Mouse (Mus musculus) left cerebral cortex, adult 18-20 months (tissue): ENCODE results near the gene Flcn. TPM values are rescaled to one million over a fixed set of nuclear protein-coding genes. Genes with fewer than 3 reads are reported as not detected.
A peak's percentile ranks its signal among the peaks of the same experiment; 100 is the strongest.

Experiments
- DNase-seq, 2 experiments: peaks; one replicate each; pipeline ENCODE4 v3.0.0; 2021 to 2022; ENCODE audit warnings: low spot score in 2 of 2, mixed read lengths in 1 of 2
- total RNA-seq, 2 experiments: library from RNA; stranded (reverse); gene quantifications; 2 replicates each; pipeline ENCODE4 v1.2.3; 2021

Gene Flcn
- total RNA-seq, 2 experiments from 2014 or later = 44.2 to 50.1 TPM

GRCm38 (mm10) chr11:59808170-59808960 lies 1.5 kb downstream of the Flcn start:
- no peak for DNase-seq

GRCm38 (mm10) chr11:59805656-59806055 lies 4.2 kb downstream of the Flcn start:
- no peak for DNase-seq

GRCm38 (mm10) chr11:59805256-59805655 lies 4.6 kb downstream of the Flcn start:
- no peak for DNase-seq

- DNase-seq = no peak
Measured at GRCm38 (mm10) chr11:59804409-59805110, 5.3 kb downstream of the Flcn start.

GRCm38 (mm10) chr11:59803516-59803915 lies 6.3 kb downstream of the Flcn start:
- no peak for DNase-seq

- DNase-seq = no peak
Measured at GRCm38 (mm10) chr11:59801881-59802280, 7.9 kb downstream of the Flcn start.

GRCm38 (mm10) chr11:59800412-59800811 lies 9.4 kb downstream of the Flcn start:
- no peak for DNase-seq

- no peak for DNase-seq
Measured at GRCm38 (mm10) chr11:59793390-59793789, 16.4 kb downstream of the Flcn start.

- DNase-seq = no peak
Measured at GRCm38 (mm10) chr11:59789311-59789710, 20.5 kb downstream of the Flcn start.

- peak; percentile 32 to 36 for DNase-seq
Measured at GRCm38 (mm10) chr11:59787199-59787781, 22.5 kb downstream of the Flcn start, which contains the start of gene Pld6. Gene Pld6 (minus strand): TSS chr11:59787645.

GRCm38 (mm10) chr11:59786444-59787198 lies 23.2 kb downstream of the Flcn start:
- no peak for DNase-seq

GRCm38 (mm10) chr11:59783591-59783990 lies 26.2 kb downstream of the Flcn start:
- no peak for DNase-seq

GRCm38 (mm10) chr11:59782091-59782590 lies 27.7 kb downstream of the Flcn start:
- DNase-seq = no peak

GRCm38 (mm10) chr11:59780241-59780640 lies 29.6 kb downstream of the Flcn start:
- DNase-seq = no peak

GRCm38 (mm10) chr11:59779406-59779805 lies 30.4 kb downstream of the Flcn start:
- DNase-seq = no peak

- no peak for DNase-seq
Measured at GRCm38 (mm10) chr11:59778874-59779223, 31.0 kb downstream of the Flcn start.

- peak; percentile 64 to 75 for DNase-seq
Measured at GRCm38 (mm10) chr11:59778181-59778873, 31.5 kb downstream of the Flcn start.

GRCm38 (mm10) chr11:59777259-59777658 lies 32.6 kb downstream of the Flcn start:
- no peak for DNase-seq

GRCm38 (mm10) chr11:59775435-59776148 lies 34.2 kb downstream of the Flcn start:
- no peak for DNase-seq

- DNase-seq = no peak
Measured at GRCm38 (mm10) chr11:59774522-59774921, 35.3 kb downstream of the Flcn start.
